Mouse (Mus musculus) spleen, adult 2 months (tissue): ENCODE data around the gene Oasl2. TPM values are rescaled to one million over a fixed set of nuclear protein-coding genes. Genes with fewer than 3 reads are reported as not detected.
A peak's percentile ranks its signal among the peaks of the same experiment; 100 is the strongest.
"Not testable (repeated sequence)": the region's sequence is repeated elsewhere in the genome, so short reads cannot be mapped to it uniquely, and the experiment has no call there.

Source experiments
- DNase-seq, 2 experiments: peaks; one replicate each; pipeline versions ENCODE4 v3.0.0 to v3.0.0-alpha.2; 2012 to 2021; ENCODE audit warnings: low spot score in 2 of 2, low read depth in 1 of 2
- H3K27ac ChIP-seq: fragments of 200-500 bp; 2 replicates; pipeline ENCODE4 v1.5.1; 2012; ENCODE audit warnings: low read length, inconsistent platforms; ENCODE audit not compliant: insufficient read depth
- H3K27me3 ChIP-seq: fragments of 200-500 bp; 2 replicates; pipeline ENCODE4 v1.6.1; 2012; ENCODE audit warnings: mild to moderate bottlenecking, moderate library complexity, low read length, inconsistent platforms; ENCODE audit not compliant: control insufficient read depth, insufficient read depth
- H3K36me3 ChIP-seq: fragments of 200-500 bp; 2 replicates; pipeline ENCODE4 v1.6.1; 2012; ENCODE audit warnings: mild to moderate bottlenecking, low read length, inconsistent platforms; ENCODE audit not compliant: control insufficient read depth, insufficient read depth
- H3K4me1 ChIP-seq: fragments of 200-500 bp; 2 replicates; pipeline ENCODE4 v1.6.1; 2011; ENCODE audit warnings: inconsistent platforms; ENCODE audit not compliant: control insufficient read depth, insufficient read depth, insufficient read length
- H3K4me3 ChIP-seq: fragments of 200-500 bp; 2 replicates; pipeline ENCODE4 v1.5.1; 2011; ENCODE audit warnings: mild to moderate bottlenecking, inconsistent platforms; ENCODE audit not compliant: insufficient read depth, insufficient read length; ENCODE audit errors: extremely low read depth
- CTCF ChIP-seq: fragments of 200-500 bp; IDR thresholded peaks from 2 replicates; pipeline ENCODE4 v1.5.1; 2011; ENCODE audit warnings: mild to moderate bottlenecking, inconsistent platforms; ENCODE audit not compliant: insufficient read depth, insufficient read length, insufficient replicate concordance; ENCODE audit errors: extremely low read depth
- POLR2A ChIP-seq: fragments of 200-500 bp; IDR thresholded peaks from 2 replicates; pipeline ENCODE4 v1.6.1; 2011; ENCODE audit warnings: low read depth, low read length, inconsistent platforms
- WGBS: fragments of 180-500 bp; shearing (Covaris S2); methylation state at CpG from one replicate; pipeline ENCODE4 v1.1.7; 2018; 5-methylcytosine and 5-hydroxymethylcytosine counted together
- polyA plus RNA-seq: library from polyadenylated mRNA; depleted of rRNA; stranded (reverse); fragments of >200 nt; gene quantifications from 2 replicates; pipeline ENCODE4 v1.2.3, GENCODE M21; 2012

The Oasl2 gene
- polyA plus RNA-seq, 1 experiment, result 5.8 TPM

DNA sequence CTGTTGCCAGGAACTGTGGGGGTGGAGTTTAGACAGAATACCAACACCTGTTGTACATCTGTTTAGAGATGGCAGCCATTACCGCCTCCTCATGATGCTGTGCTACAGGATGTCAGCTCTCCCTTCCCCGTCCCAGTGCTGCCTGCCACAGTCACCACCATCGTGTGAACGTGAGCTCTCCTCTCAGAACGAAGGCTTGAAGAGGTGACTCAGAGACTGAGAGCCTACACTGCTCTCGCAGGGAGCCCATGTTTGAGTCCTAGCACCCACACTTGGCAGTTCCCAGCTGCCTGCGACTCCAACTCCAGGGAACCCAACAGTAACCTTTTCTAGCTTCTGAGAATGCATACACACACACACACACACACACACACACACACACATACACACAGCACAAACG lies 18.1 kb downstream of the Oasl2 start:
- WGBS, result 82% methylated on average over 8 of the region's 8 CpGs
- no peaks in the 10 kb centered on the region for H3K36me3 ChIP-seq

DNA sequence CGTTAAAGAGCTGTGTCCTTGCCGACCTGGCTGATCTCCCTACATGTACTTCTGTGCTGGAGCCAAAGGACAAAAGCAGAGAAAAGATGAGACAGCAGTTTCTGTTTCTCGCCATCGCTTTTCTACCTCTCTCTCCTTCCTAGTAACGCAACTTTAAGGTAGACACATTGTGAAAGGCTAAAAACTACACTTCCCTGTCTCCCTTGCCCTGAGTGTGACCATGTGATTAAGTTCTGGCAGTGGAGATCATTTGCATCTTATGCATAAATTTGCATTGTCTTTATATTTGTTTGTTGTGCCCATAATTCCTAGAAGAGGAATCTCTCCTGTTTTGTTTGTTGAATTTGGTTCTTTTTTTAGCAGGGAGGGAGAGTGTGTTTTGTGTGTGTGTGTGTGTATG lies 19.1 kb downstream of the Oasl2 start:
- H3K4me1 ChIP-seq, result peaks cover 9% of the 10 kb centered on the region; the same call in 1 of the 2 replicates
- no peak overlapping the region for H3K4me3 ChIP-seq
- no peaks in the 10 kb centered on the region for H3K27me3 ChIP-seq
- no peak for DNase-seq
- H3K36me3 ChIP-seq, result no peaks in the 10 kb centered on the region
- WGBS, result 76% methylated on average over 5 of the region's 5 CpGs
- TF ChIP-seq POLR2A (no peak), CTCF (no peak)
- H3K27ac ChIP-seq, result no peak overlapping the region

More for the DNA sequence above, 18.1 kb downstream of the Oasl2 start:
- TF ChIP-seq CTCF (no peak), POLR2A (no peak)
- no peak for DNase-seq
- Histone ChIP-seq H3K27ac (no peak overlapping the region), H3K4me3 (no peak overlapping the region), H3K4me1 (peaks cover 9% of the 10 kb centered on the region; the same call in 1 of the 2 replicates), H3K27me3 (no peaks in the 10 kb centered on the region)

DNA sequence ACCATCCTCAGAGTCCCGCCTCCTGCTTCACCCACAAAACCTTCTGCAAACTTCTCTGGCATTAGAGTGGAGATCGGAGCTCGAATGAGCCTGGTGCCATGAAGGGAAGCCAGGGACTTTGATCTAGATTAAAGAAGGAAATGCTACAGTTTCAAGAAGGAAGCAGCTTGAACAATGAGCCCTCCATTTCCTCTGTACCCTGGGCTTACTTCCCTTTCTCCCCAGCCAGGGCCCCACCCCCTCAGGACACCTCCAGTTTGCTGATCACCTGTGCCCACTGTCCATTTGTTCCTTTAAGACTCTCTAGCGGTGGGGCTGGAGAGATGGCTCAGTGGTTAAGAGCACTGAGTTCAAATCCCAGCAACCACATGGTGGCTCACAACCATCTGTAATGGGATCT lies 20.0 kb downstream of the Oasl2 start:
- Histone ChIP-seq H3K27ac (peak overlapping the region; percentile 70), H3K4me3 (no peak overlapping the region), H3K4me1 (peaks cover 9% of the 10 kb centered on the region; the same call in 1 of the 2 replicates), H3K27me3 (no peaks in the 10 kb centered on the region), H3K36me3 (no peaks in the 10 kb centered on the region)
- WGBS, result 16% methylated on average over 4 of the region's 4 CpGs
- no peak for TF ChIP-seq CTCF
- TF ChIP-seq POLR2A, result no peak
- peak; percentile 33 to 67 for DNase-seq

GRCm38 (mm10) chr5:114917357-114917756 lies 20.6 kb downstream of the Oasl2 start:
- H3K4me3 ChIP-seq, H3K36me3 ChIP-seq, H3K4me1 ChIP-seq, H3K27ac ChIP-seq, H3K27me3 ChIP-seq, DNase-seq: not testable (repeated sequence)
- WGBS, result 90% methylated on average over 5 of the region's 5 CpGs

DNA sequence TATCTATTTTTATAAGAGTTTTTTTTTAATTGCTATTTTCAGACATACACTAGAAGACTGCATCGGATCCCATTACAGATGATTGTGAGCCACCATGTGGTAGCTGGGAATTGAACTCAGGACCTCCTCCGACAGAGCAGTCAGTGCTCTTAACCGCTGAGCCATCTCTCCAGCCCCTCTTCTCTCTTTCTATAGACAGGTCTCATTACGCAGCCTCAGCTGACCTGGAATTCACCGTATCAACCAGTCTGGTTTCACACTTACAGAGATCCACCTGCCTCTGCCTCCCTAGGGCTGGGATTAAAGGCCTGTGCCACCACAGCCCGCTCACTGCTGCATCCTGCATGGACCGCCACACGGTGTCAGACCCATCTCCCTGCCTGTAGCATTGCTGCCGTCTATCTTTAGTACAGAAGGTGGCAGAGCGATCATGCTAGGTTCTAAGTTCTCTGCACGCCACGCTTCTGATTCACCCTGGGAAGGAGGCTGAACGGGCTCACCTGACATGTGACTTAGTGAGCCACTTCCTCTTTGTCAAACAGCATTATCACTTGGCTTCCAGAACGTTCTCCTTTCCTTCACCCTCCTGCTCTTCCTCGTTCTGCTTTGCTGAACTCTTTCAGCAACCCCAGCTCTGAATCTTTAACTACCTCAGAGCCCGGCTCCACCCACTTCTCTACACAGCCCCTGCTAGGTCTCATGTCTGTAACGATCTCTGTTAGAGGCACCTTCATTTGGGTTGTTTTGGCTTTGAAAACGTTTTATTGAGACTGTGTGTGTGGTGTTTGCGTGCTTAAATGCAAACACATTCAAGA lies 25.0 kb downstream of the Oasl2 start:
- Histone ChIP-seq H3K27me3 (no peaks in the 10 kb centered on the region), H3K4me1 (peaks cover 9% of the 10 kb centered on the region; the same call in 1 of the 2 replicates), H3K4me3 (peak overlapping the region; percentile 11; the same call in 1 of the 2 replicates), H3K36me3 (no peaks in the 10 kb centered on the region), H3K27ac (peak overlapping the region; percentile 84)
- TF ChIP-seq CTCF, result peak; percentile 19; the same call in 1 of the 2 replicates
- peak; percentile 10 for TF ChIP-seq POLR2A
- peak; percentile 76 to 91 for DNase-seq
- 11% methylated on average over 19 of the region's 19 CpGs for WGBS

GRCm38 (mm10) chr5:114922366-114922731 lies 25.6 kb downstream of the Oasl2 start:
- 30% methylated on average over 10 of the region's 10 CpGs for WGBS
- DNase-seq, result peak in 1 of 2 experiments; percentile 46
- H3K27ac ChIP-seq, result peak overlapping the region; percentile 84
- 0 out of 2 replicates have a peak overlapping the region, but pooled peaks have one; percentile 11 for H3K4me3 ChIP-seq
- no peaks in the 10 kb centered on the region for H3K36me3 ChIP-seq
- peaks cover 7% of the 10 kb centered on the region; the same call in 1 of the 2 replicates for H3K4me1 ChIP-seq
- H3K27me3 ChIP-seq, result no peaks in the 10 kb centered on the region
- TF ChIP-seq CTCF (no peak), POLR2A (no peak; the same call in 1 of the 2 replicates)

- peak within 1 kb of the TSS; percentile 84 for H3K27ac ChIP-seq
- no peaks in the 10 kb centered on the region for H3K27me3 ChIP-seq
- no peak for TF ChIP-seq POLR2A
- no peak for TF ChIP-seq CTCF
These were observed 26.3 kb downstream of the Oasl2 start, which contains the start of gene Oasl1 for GRCm38 (mm10) chr5:114922998-114923473. Oasl1 (plus strand) TSS chr5:114923240.

More at GRCm38 (mm10) chr5:114922998-114923473, 26.3 kb downstream of the Oasl2 start, which contains the start of gene Oasl1:
- WGBS, result 9% methylated on average over 15 of the region's 15 CpGs
- H3K4me3 ChIP-seq, result peak within 1 kb of the TSS; percentile 65
- H3K36me3 ChIP-seq, result no peaks in the 10 kb centered on the region
- H3K4me1 ChIP-seq, result peaks cover 6% of the 10 kb centered on the region; the same call in 1 of the 2 replicates
- peak; percentile 53 to 61 for DNase-seq
